Mouse (Mus musculus) heart, postnatal 0 days (tissue): ENCODE measurements around the gene BC049352.

Experiments
- CTCF ChIP-seq: IDR thresholded peaks from 2 replicates; pipeline ENCODE4 v1.5.1; 2016; ENCODE audit warnings: antibody characterized with exemption, control low read depth, low read depth
- EP300 ChIP-seq: IDR thresholded peaks from 2 replicates; pipeline ENCODE4 v1.6.1; 2016; ENCODE audit warnings: antibody characterized with exemption, low read depth

- TF ChIP-seq EP300, result no peak
- no peak for TF ChIP-seq CTCF
Observed at GRCm38 (mm10) chr9:45183266-45183665, 1.5 kb downstream of the BC049352 start.
